Mouse (Mus musculus): ENCODE results near the gene Ddx49. TPM values are rescaled to one million over a fixed set of nuclear protein-coding genes. Genes with fewer than 3 reads are reported as not detected.

Gene Ddx49
- polyA plus RNA-seq, 1 experiment from 2014 or later, result 44.8 TPM

GRCm38 (mm10) chr8:70259043-70259442 is 43.2 kb downstream of the Ddx49 start:
- Histone ChIP-seq H3K4me3 (replicated peaks; ENCODE audit: low read depth, low read length) (no peak overlapping the region), H3K9me3 (ENCODE audit: control insufficient read depth, low read length) (no peaks in the 10 kb centered on the region), H3K4me2 (ENCODE audit: low read length) (no peak overlapping the region), H3K27me3 (ENCODE audit: control insufficient read depth, insufficient read depth, low read length) (no peaks in the 10 kb centered on the region), H3K9ac (replicated peaks; ENCODE audit: low read length) (no peak overlapping the region), H3K4me1 (ENCODE audit: control insufficient read depth, insufficient read depth, low read length) (no peaks in the 10 kb centered on the region), H3K36me3 (ENCODE audit: control insufficient read depth, insufficient read depth, low read length) (peaks cover 98% of the 10 kb centered on the region), H3K27ac (replicated peaks; ENCODE audit: low read depth, low read length) (no peak overlapping the region)
- DNase-seq (no peak), ATAC-seq (ENCODE audit: low FRiP score, low TSS enrichment) (no peak)
- 95% methylated on average over 2 of the region's 2 CpGs for WGBS

DNA sequence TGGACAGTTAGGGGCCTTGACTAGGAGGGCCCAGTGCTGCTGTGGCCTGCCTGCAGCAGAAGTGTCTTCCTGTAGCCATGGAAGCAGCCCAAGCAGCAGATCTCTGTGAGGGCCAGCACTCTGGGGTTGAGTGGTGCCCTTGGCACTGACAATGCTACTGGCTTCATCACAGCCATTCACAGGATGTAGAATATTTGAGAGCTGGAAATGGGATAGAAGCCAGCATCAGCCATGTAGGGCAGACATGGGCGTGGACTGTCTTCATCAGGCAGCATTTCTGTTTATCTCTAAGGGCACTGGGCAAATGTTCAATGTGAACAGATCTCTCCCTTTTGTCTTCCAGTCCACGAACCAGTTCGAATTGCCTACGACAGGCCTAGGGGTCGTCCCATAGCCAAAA is 43.7 kb downstream of the Ddx49 start:
- Histone ChIP-seq H3K27me3 (ENCODE audit: control insufficient read depth, insufficient read depth, low read length) (no peaks in the 10 kb centered on the region), H3K27ac (replicated peaks; ENCODE audit: low read depth, low read length) (no peak overlapping the region), H3K4me3 (replicated peaks; ENCODE audit: low read depth, low read length) (no peak overlapping the region), H3K9ac (replicated peaks; ENCODE audit: low read length) (no peak overlapping the region), H3K9me3 (ENCODE audit: control insufficient read depth, low read length) (no peaks in the 10 kb centered on the region), H3K4me1 (ENCODE audit: control insufficient read depth, insufficient read depth, low read length) (no peaks in the 10 kb centered on the region), H3K4me2 (ENCODE audit: low read length) (no peak overlapping the region), H3K36me3 (ENCODE audit: control insufficient read depth, insufficient read depth, low read length) (peaks cover 98% of the 10 kb centered on the region)
- DNase-seq (no peak), ATAC-seq (ENCODE audit: low FRiP score, low TSS enrichment) (no peak)
- WGBS, result 94% methylated on average over 5 of the region's 5 CpGs

DNA sequence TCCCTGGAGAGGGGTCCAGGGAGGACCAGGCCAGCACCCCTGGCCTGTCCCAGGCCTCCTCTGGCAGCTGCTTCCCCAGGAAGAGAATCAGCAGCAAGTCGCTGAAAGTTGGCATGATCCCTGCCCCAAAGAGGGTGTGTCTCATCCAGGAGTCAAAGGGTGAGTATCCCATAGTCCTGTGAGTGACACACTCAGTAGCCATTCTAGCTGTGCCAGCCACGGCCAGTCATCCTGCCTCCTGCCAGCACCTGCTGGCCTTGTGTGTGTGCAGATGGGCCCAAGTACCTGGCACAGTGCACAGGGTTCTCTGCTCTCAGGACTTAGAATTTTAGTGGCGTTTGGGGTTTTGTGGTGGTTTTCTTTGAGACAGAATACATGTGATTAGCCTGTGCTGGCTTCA is 44.8 kb downstream of the Ddx49 start:
- Histone ChIP-seq H3K27ac (replicated peaks; ENCODE audit: low read depth, low read length) (no peak overlapping the region), H3K4me2 (ENCODE audit: low read length) (no peak overlapping the region), H3K4me3 (replicated peaks; ENCODE audit: low read depth, low read length) (no peak overlapping the region), H3K9ac (replicated peaks; ENCODE audit: low read length) (no peak overlapping the region), H3K4me1 (ENCODE audit: control insufficient read depth, insufficient read depth, low read length) (no peaks in the 10 kb centered on the region), H3K36me3 (ENCODE audit: control insufficient read depth, insufficient read depth, low read length) (peaks cover 98% of the 10 kb centered on the region), H3K9me3 (ENCODE audit: control insufficient read depth, low read length) (no peaks in the 10 kb centered on the region), H3K27me3 (ENCODE audit: control insufficient read depth, insufficient read depth, low read length) (no peaks in the 10 kb centered on the region)
- WGBS, result 91% methylated on average over 3 of the region's 3 CpGs
- no peak for DNase-seq
- ATAC-seq (ENCODE audit: low FRiP score, low TSS enrichment), result no peak

DNA sequence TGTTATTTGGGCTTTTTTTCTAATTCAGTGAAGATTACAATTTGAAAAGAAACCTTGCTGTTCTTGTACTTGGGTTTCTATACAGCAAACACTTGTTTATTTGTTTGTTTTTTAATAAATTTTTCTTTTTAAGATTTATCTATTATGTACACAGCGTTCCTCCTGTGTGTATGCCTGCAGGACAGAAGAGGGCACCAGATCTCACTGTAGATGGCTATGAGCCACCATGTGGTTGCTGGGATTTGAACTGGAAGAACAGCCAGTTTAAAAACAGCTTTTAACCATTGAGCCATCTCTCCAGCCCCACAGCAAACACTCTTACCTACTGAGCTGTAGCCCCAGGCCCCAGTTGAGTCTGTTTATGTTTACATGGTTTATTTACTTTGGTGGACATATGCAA is 47.7 kb downstream of the Ddx49 start:
- Histone ChIP-seq H3K27ac (replicated peaks; ENCODE audit: low read depth, low read length) (no peak overlapping the region), H3K9me3 (ENCODE audit: control insufficient read depth, low read length) (no peaks in the 10 kb centered on the region), H3K9ac (replicated peaks; ENCODE audit: low read length) (no peak overlapping the region), H3K4me2 (ENCODE audit: low read length) (no peak overlapping the region), H3K4me3 (replicated peaks; ENCODE audit: low read depth, low read length) (no peak overlapping the region), H3K27me3 (ENCODE audit: control insufficient read depth, insufficient read depth, low read length) (no peaks in the 10 kb centered on the region), H3K4me1 (ENCODE audit: control insufficient read depth, insufficient read depth, low read length) (no peaks in the 10 kb centered on the region), H3K36me3 (ENCODE audit: control insufficient read depth, insufficient read depth, low read length) (peaks cover 100% of the 10 kb centered on the region)
- DNase-seq (no peak), ATAC-seq (ENCODE audit: low FRiP score, low TSS enrichment) (no peak)
- 76% methylated on average over 1 of the region's 1 CpGs for WGBS

GRCm38 (mm10) chr8:70247841-70248240 is 54.4 kb downstream of the Ddx49 start:
- Histone ChIP-seq H3K4me1 (ENCODE audit: control insufficient read depth, insufficient read depth, low read length) (0 out of 2 replicates have a peak, but pooled peaks cover 6% of the 10 kb centered on the region), H3K4me3 (replicated peaks; ENCODE audit: low read depth, low read length) (no peak overlapping the region), H3K27me3 (ENCODE audit: control insufficient read depth, insufficient read depth, low read length) (no peaks in the 10 kb centered on the region), H3K9me3 (ENCODE audit: control insufficient read depth, low read length) (no peaks in the 10 kb centered on the region), H3K9ac (replicated peaks; ENCODE audit: low read length) (no peak overlapping the region), H3K27ac (replicated peaks; ENCODE audit: low read depth, low read length) (0 out of 2 replicates have a peak overlapping the region, but pooled peaks have one; percentile 26), H3K36me3 (ENCODE audit: control insufficient read depth, insufficient read depth, low read length) (peaks cover 93% of the 10 kb centered on the region), H3K4me2 (ENCODE audit: low read length) (no peak overlapping the region)
- ATAC-seq (ENCODE audit: low FRiP score, low TSS enrichment), result no peak
- 62% methylated on average over 3 of the region's 3 CpGs for WGBS
- peak; percentile 59 for DNase-seq

GRCm38 (mm10) chr8:70246622-70247021 is 55.7 kb downstream of the Ddx49 start:
- no peak overlapping the region for H3K27ac ChIP-seq (replicated peaks; ENCODE audit: low read depth, low read length)
- ATAC-seq (ENCODE audit: low FRiP score, low TSS enrichment) (no peak), DNase-seq (no peak)
- 0 out of 2 replicates have a peak, but pooled peaks cover 6% of the 10 kb centered on the region for H3K4me1 ChIP-seq (ENCODE audit: control insufficient read depth, insufficient read depth, low read length)
- no peak overlapping the region for H3K4me3 ChIP-seq (replicated peaks; ENCODE audit: low read depth, low read length)
- H3K36me3 ChIP-seq (ENCODE audit: control insufficient read depth, insufficient read depth, low read length), result peaks cover 93% of the 10 kb centered on the region
- H3K4me2 ChIP-seq (ENCODE audit: low read length), result no peak overlapping the region
- no peaks in the 10 kb centered on the region for H3K27me3 ChIP-seq (ENCODE audit: control insufficient read depth, insufficient read depth, low read length)
- H3K9ac ChIP-seq (replicated peaks; ENCODE audit: low read length), result no peak overlapping the region
- H3K9me3 ChIP-seq (ENCODE audit: control insufficient read depth, low read length), result no peaks in the 10 kb centered on the region
- WGBS, result 96% methylated on average over 6 of the region's 6 CpGs

Other genes starting within 250 kb of the Ddx49 start
- gene Tm6sf2, start 229.6 kb downstream of the Ddx49 start, polyA plus RNA-seq (2014; fragmentation: Nextera tagmentation; extraction: Ambion mirVana), result 2.0 and 2.1 TPM in 2 replicates
- 1.2 and 1.3 TPM in 2 replicates for gene Hapln4, start 219.0 kb downstream of the Ddx49 start, polyA plus RNA-seq (2014; fragmentation: Nextera tagmentation; extraction: Ambion mirVana)
- 135 and 147 TPM in 2 replicates for gene Ncan, start 181.6 kb downstream of the Ddx49 start, polyA plus RNA-seq (2014; fragmentation: Nextera tagmentation; extraction: Ambion mirVana)
- 25.8 and 43.4 TPM in 2 replicates for gene Nr2c2ap, start 171.2 kb downstream of the Ddx49 start, polyA plus RNA-seq (2014; fragmentation: Nextera tagmentation; extraction: Ambion mirVana)
- 6.7 and 7.5 TPM in 2 replicates for gene Rfxank, start 163.3 kb downstream of the Ddx49 start, polyA plus RNA-seq (2014; fragmentation: Nextera tagmentation; extraction: Ambion mirVana)
- 64.2 and 71.2 TPM in 2 replicates for gene Borcs8, start 163.0 kb downstream of the Ddx49 start, polyA plus RNA-seq (2014; fragmentation: Nextera tagmentation; extraction: Ambion mirVana)
- gene Mef2b, start 162.8 kb downstream of the Ddx49 start, polyA plus RNA-seq (2014; fragmentation: Nextera tagmentation; extraction: Ambion mirVana), result 0.46 and 0.50 TPM in 2 replicates
- 31.2 and 40.7 TPM in 2 replicates for gene Tmem161a, start 130.1 kb downstream of the Ddx49 start, polyA plus RNA-seq (2014; fragmentation: Nextera tagmentation; extraction: Ambion mirVana)
- gene Slc25a42, start 90.2 kb downstream of the Ddx49 start, polyA plus RNA-seq (2014; fragmentation: Nextera tagmentation; extraction: Ambion mirVana), result 5.1 and 5.6 TPM in 2 replicates
- gene Sugp2, start 68.3 kb downstream of the Ddx49 start, polyA plus RNA-seq (2014; fragmentation: Nextera tagmentation; extraction: Ambion mirVana), result 87.9 and 88.9 TPM in 2 replicates
- gene Armc6, start 68.0 kb downstream of the Ddx49 start, polyA plus RNA-seq (2014; fragmentation: Nextera tagmentation; extraction: Ambion mirVana), result 82.5 and 115 TPM in 2 replicates
- 24.0 and 34.4 TPM in 2 replicates for gene Homer3, start 19.7 kb downstream of the Ddx49 start, polyA plus RNA-seq (2014; fragmentation: Nextera tagmentation; extraction: Ambion mirVana)
- 274 and 309 TPM in 2 replicates for gene Cope, start within 50 bp of the Ddx49 start, polyA plus RNA-seq (2014; fragmentation: Nextera tagmentation; extraction: Ambion mirVana)
- gene Cers1, start 13.3 kb upstream of the Ddx49 start, polyA plus RNA-seq (2014; fragmentation: Nextera tagmentation; extraction: Ambion mirVana), result 38.8 and 42.9 TPM in 2 replicates
- not detected in 2 replicates for gene Gdf1, start 27.3 kb upstream of the Ddx49 start, polyA plus RNA-seq (2014; fragmentation: Nextera tagmentation; extraction: Ambion mirVana)
- gene Upf1, start 50.8 kb upstream of the Ddx49 start, polyA plus RNA-seq (2014; fragmentation: Nextera tagmentation; extraction: Ambion mirVana), result 16.9 and 18.4 TPM in 2 replicates
- gene Comp, start 71.1 kb upstream of the Ddx49 start, polyA plus RNA-seq (2014; fragmentation: Nextera tagmentation; extraction: Ambion mirVana), result 0.47 TPM in 1 of 2 replicates, not detected in the other
- gene Crtc1, start 137.1 kb upstream of the Ddx49 start, polyA plus RNA-seq (2014; fragmentation: Nextera tagmentation; extraction: Ambion mirVana), result 43.9 and 51.7 TPM in 2 replicates
- 24.2 and 27.2 TPM in 2 replicates for gene Klhl26, start 174.5 kb upstream of the Ddx49 start, polyA plus RNA-seq (2014; fragmentation: Nextera tagmentation; extraction: Ambion mirVana)
- 104 and 143 TPM in 2 replicates for gene Tmem59l, start 184.9 kb upstream of the Ddx49 start, polyA plus RNA-seq (2014; fragmentation: Nextera tagmentation; extraction: Ambion mirVana)
- 2.1 and 3.0 TPM in 2 replicates for gene Crlf1, start 190.7 kb upstream of the Ddx49 start, polyA plus RNA-seq (2014; fragmentation: Nextera tagmentation; extraction: Ambion mirVana)
- gene Rex1bd, start 204.3 kb upstream of the Ddx49 start, polyA plus RNA-seq (2014; fragmentation: Nextera tagmentation; extraction: Ambion mirVana), result 152 and 190 TPM in 2 replicates
- 696 and 821 TPM in 2 replicates for gene Uba52, start 208.3 kb upstream of the Ddx49 start, polyA plus RNA-seq (2014; fragmentation: Nextera tagmentation; extraction: Ambion mirVana)
- 328 and 408 TPM in 2 replicates for gene Fkbp8, start 225.2 kb upstream of the Ddx49 start, polyA plus RNA-seq (2014; fragmentation: Nextera tagmentation; extraction: Ambion mirVana)
- 50.7 and 52.6 TPM in 2 replicates for gene Kxd1, start 225.5 kb upstream of the Ddx49 start, polyA plus RNA-seq (2014; fragmentation: Nextera tagmentation; extraction: Ambion mirVana)
- 14.9 and 17.1 TPM in 2 replicates for gene Ell, start 237.0 kb upstream of the Ddx49 start, polyA plus RNA-seq (2014; fragmentation: Nextera tagmentation; extraction: Ambion mirVana)

All from midbrain, embryonic 14.5 days (tissue).